In genomic region chr10:4593828-4594227, GRCm38 (mm10) we compare ENCODE assay signal across 9 mouse cellular contexts. TPM values are rescaled to one million over a fixed set of nuclear protein-coding genes. Genes with fewer than 3 reads are reported as not detected.
DNase-seq lines count a peak whose midpoint lies in the region; ATAC-seq and TF ChIP-seq lines count a peak whose summit lies in the region.
"Had no signal": no experiment of that assay in that cellular context is flagged by ENCODE, and none has a peak within 500 bp of the region (broad histone marks: within the 10 kb centered on the region; RNA-seq: fewer than 3 reads in every experiment).

No protein-coding gene starts in this region.

- no peak for ATAC-seq in midbrain, embryonic 14.5 days (ENCODE audit: low FRiP score, low TSS enrichment)
- ATAC-seq in stomach, postnatal 0 days (ENCODE audit: low FRiP score, low TSS enrichment): no peak
- no peak for ATAC-seq in neural tube, embryonic 15.5 days (ENCODE audit: low FRiP score)

- DNase-seq in heart, adult 11 months: peak; percentile 31
- no peak for DNase-seq in heart, postnatal 10 days
- DNase-seq in midbrain, embryonic 14.5 days: peak; percentile 31
- no peak for DNase-seq in midbrain, embryonic 10.5 days (ENCODE audit: low spot score)
- no peak for DNase-seq in brain, embryonic 14.5 days (ENCODE audit: low read depth)
- DNase-seq in stomach, postnatal 0 days (ENCODE audit: low spot score): no peak
- no peak for DNase-seq in Muller cell, postnatal 12 days (ENCODE audit: inconsistent ontology term)

- TF ChIP-seq EP300 in stomach, postnatal 0 days (optimal IDR thresholded peaks at IDR 0.05): no peak

- no peak overlapping the region for H3K9ac ChIP-seq in midbrain, embryonic 14.5 days (replicated peaks; ENCODE audit: low read length)
- no peak overlapping the region for H3K9ac ChIP-seq in stomach, postnatal 0 days (ENCODE audit: low read length)
- H3K9ac ChIP-seq in neural tube, embryonic 15.5 days (replicated peaks): no peak overlapping the region

- H3K4me2 ChIP-seq in midbrain, embryonic 14.5 days (ENCODE audit: low read length): no peak overlapping the region
- no peak overlapping the region for H3K4me2 ChIP-seq in stomach, postnatal 0 days (replicated peaks; ENCODE audit: low read depth)
- H3K4me2 ChIP-seq in neural tube, embryonic 15.5 days: no peak overlapping the region

- no peaks in the 10 kb centered on the region for H3K36me3 ChIP-seq in midbrain, embryonic 14.5 days (ENCODE audit: control insufficient read depth, insufficient read depth, low read length)
- no peaks in the 10 kb centered on the region for H3K36me3 ChIP-seq in midbrain, embryonic 10.5 days
- H3K36me3 ChIP-seq in stomach, postnatal 0 days (ENCODE audit: control insufficient read depth, insufficient read depth, low read length): no peaks in the 10 kb centered on the region
- no peaks in the 10 kb centered on the region for H3K36me3 ChIP-seq in neural tube, embryonic 15.5 days
- H3K36me3 ChIP-seq: heart, embryonic 10.5 days had no signal

- H3K27ac ChIP-seq in midbrain, embryonic 14.5 days (replicated peaks; ENCODE audit: low read depth, low read length): no peak overlapping the region
- no peak overlapping the region for H3K27ac ChIP-seq in midbrain, embryonic 10.5 days (replicated peaks)
- no peak overlapping the region for H3K27ac ChIP-seq in stomach, postnatal 0 days (replicated peaks)
- no peak overlapping the region for H3K27ac ChIP-seq in neural tube, embryonic 15.5 days (replicated peaks)
- H3K27ac ChIP-seq: heart, embryonic 10.5 days had no signal

- H3K9me3 ChIP-seq in midbrain, embryonic 14.5 days (ENCODE audit: control insufficient read depth, low read length): no peaks in the 10 kb centered on the region
- no peaks in the 10 kb centered on the region for H3K9me3 ChIP-seq in midbrain, embryonic 10.5 days (replicated peaks)
- H3K9me3 ChIP-seq in stomach, postnatal 0 days (ENCODE audit: control insufficient read depth, low read length): no peaks in the 10 kb centered on the region
- H3K9me3 ChIP-seq in neural tube, embryonic 15.5 days (replicated peaks): no peaks in the 10 kb centered on the region
- H3K9me3 ChIP-seq: heart, embryonic 10.5 days had no signal

- TF ChIP-seq POLR2A in brain, embryonic 14.5 days (IDR thresholded peaks at IDR 0.05; ENCODE audit: borderline replicate concordance, extremely low read depth, insufficient read depth, insufficient read length, poor library complexity, severe bottlenecking): no peak

- TF ChIP-seq CTCF in brain, embryonic 14.5 days (IDR thresholded peaks at IDR 0.05; ENCODE audit: borderline replicate concordance, extremely low read depth, insufficient read depth, insufficient read length): 0 out of 2 replicates have a peak, but pooled peaks have one; percentile 4
- TF ChIP-seq CTCF in stomach, postnatal 0 days (IDR thresholded peaks at IDR 0.05; ENCODE audit: low read depth): peak; percentile 68

- intact Hi-C loops in heart, postnatal 10 days (cut with DNase I): no loop called here

- WGBS in midbrain, embryonic 14.5 days: 69% methylated on average over 4 of the region's 4 CpGs
- WGBS in midbrain, embryonic 10.5 days: 69% methylated on average over 4 of the region's 4 CpGs
- WGBS in stomach, postnatal 0 days: 68% methylated on average over 4 of the region's 4 CpGs
- WGBS in neural tube, embryonic 15.5 days: 87% methylated on average over 4 of the region's 4 CpGs

- no peaks in the 10 kb centered on the region for H3K27me3 ChIP-seq in midbrain, embryonic 14.5 days (ENCODE audit: control insufficient read depth, insufficient read depth, low read length)
- no peaks in the 10 kb centered on the region for H3K27me3 ChIP-seq in midbrain, embryonic 10.5 days (ENCODE audit: low read depth, poor library complexity, severe bottlenecking)
- no peaks in the 10 kb centered on the region for H3K27me3 ChIP-seq in stomach, postnatal 0 days (ENCODE audit: control insufficient read depth, insufficient read depth, low read length)
- no peaks in the 10 kb centered on the region for H3K27me3 ChIP-seq in neural tube, embryonic 15.5 days (replicated peaks)

- H3K4me3 ChIP-seq in midbrain, embryonic 14.5 days (replicated peaks; ENCODE audit: low read depth, low read length): no peak overlapping the region
- H3K4me3 ChIP-seq in midbrain, embryonic 10.5 days: no peak overlapping the region
- H3K4me3 ChIP-seq in stomach, postnatal 0 days (ENCODE audit: low read depth, low read length): no peak overlapping the region
- H3K4me3 ChIP-seq in neural tube, embryonic 15.5 days (replicated peaks): no peak overlapping the region
- H3K4me3 ChIP-seq: heart, embryonic 10.5 days had no signal

- no peaks in the 10 kb centered on the region for H3K4me1 ChIP-seq in midbrain, embryonic 14.5 days (ENCODE audit: control insufficient read depth, insufficient read depth, low read length)
- H3K4me1 ChIP-seq in midbrain, embryonic 10.5 days: no peaks in the 10 kb centered on the region
- H3K4me1 ChIP-seq in stomach, postnatal 0 days (replicated peaks; ENCODE audit: control insufficient read depth, insufficient read depth): no peaks in the 10 kb centered on the region
- no peaks in the 10 kb centered on the region for H3K4me1 ChIP-seq in neural tube, embryonic 15.5 days
- H3K4me1 ChIP-seq: heart, embryonic 10.5 days had no signal

RNA-seq across cellular contexts. Expression of gene Esr1, which starts 17.6 kb away (rescaled TPM):
- 1 to 10 TPM in 1 of 2 experiments, under 1 TPM in 1; 0.97 to 1.3 TPM for total RNA-seq in heart, postnatal 10 days (2021)
- 0.27 and 0.30 TPM in 2 replicates for polyA plus RNA-seq in midbrain, embryonic 14.5 days (2014; fragmentation: Nextera tagmentation; extraction: Ambion mirVana)
- polyA plus RNA-seq in midbrain, embryonic 10.5 days (2016; fragmentation: Nextera tagmentation; extraction: Ambion mirVana): 0.14 TPM in 1 of 2 replicates, not detected in the other
- 0.09 and 0.19 TPM in 2 replicates for polyA plus RNA-seq in brain, embryonic 14.5 days (2012; rRNA removed)
- polyA plus RNA-seq in stomach, postnatal 0 days (2015; fragmentation: Nextera tagmentation; extraction: Ambion mirVana): 0.45 and 0.57 TPM in 2 replicates
- 0.70 and 1.0 TPM in 2 replicates for polyA plus RNA-seq in neural tube, embryonic 15.5 days (2015; fragmentation: Nextera tagmentation; extraction: Ambion mirVana)

Comparison
In these comparisons a context has a peak if more than half of its experiments do, and no peak if none do; other contexts are left out.
1. DNase-seq: peak in heart, adult 11 months (single experiment) and midbrain, embryonic 14.5 days (single experiment); none in heart, postnatal 10 days (0 of 2), midbrain, embryonic 10.5 days (single experiment), brain, embryonic 14.5 days (single experiment), stomach, postnatal 0 days (single experiment) and Muller cell, postnatal 12 days (single experiment).